Mouse (Mus musculus): ENCODE results near the gene Sgk2.
"Not testable (repeated sequence)": the region's sequence is repeated elsewhere in the genome, so short reads cannot be mapped to it uniquely, and the experiment has no call there.

Sgk2 gene

DNA sequence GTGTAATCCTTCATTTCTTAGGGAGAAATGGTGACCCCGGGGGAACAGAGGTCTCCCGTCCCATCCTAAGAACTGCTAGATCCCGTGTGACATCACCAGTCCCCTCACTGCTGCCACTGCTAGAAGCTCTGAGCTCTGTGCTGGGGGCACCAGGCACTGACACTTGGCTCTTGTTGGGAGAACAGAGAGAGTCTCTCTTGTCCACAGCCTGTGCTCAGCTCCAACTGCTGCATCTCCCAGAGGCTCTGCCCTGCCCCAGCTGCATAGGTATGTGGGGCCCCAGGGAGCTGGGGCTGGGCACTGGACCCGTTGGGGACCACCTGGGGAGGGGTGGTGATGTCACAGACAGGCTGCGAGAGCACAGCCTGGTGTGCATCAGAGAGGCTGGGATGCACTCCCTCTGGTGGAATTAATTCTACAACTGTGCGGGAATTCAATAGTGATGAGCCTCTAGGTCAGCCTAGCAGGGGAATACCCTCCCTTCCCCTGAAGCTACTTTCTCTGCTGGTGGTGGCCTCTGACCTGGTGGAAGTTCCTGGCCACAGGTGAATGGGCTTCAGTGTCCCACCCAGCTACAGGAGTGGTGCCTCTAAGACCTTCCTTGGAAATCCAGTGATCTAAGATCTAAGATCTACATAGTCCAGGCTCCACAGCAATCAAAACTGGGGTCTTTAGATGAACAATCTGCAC lies 4.4 kb downstream of the Sgk2 start:
- DNase-seq (ENCODE audit: low spot score) = no peak

DNA sequence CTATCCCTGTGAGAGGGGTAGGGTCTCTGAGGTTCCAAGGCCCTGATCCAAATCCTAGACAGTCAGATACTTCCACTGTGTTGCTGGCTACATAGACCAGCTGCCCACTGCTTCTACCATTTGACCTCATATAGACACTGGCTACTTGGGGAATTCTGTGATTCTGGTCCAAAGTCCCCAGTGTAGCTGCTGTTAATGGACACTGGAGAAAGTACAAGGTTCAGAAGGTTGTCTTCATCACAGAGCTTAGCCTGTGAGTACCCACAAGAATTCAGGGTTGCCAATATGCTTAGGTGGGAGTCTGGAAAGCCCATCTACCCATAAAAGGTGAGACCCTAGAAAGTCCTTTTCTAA lies 4.9 kb downstream of the Sgk2 start:
- DNase-seq (ENCODE audit: low spot score) = no peak

DNA sequence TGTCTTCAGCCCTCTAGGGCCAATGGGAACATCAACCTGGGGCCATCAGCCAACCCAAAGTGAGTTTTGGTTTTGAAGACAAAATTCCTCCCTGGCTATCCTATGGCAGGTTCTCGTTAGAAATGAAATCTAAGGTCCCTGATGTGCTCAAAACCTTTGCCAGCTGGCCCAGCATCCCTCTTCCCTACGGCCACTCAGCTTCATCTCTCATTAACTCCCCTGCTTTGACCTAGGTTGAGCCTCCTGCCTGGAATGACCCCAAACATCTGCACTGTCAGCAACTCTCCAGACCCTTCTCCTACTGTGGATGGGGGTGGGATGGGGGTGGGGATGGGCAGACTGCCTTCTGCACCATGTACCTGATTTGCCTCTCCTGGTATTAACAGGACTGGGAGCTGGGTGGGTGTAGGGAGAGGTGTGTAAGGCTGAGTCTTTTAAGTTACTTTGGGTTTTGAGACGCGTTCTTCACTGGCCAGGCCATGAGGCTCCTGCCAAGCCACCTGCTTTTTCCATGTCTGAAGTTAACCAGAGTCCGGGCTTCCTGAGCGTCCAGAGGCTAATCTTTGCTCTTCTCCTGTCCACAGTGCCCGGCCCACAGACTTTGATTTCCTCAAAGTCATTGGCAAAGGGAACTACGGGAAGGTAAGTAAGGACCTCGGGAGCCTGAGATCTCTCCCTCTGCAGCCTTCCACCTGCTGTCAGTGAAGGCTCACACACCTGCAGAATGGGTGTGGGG lies 6.9 kb downstream of the Sgk2 start:
- no peak for DNase-seq (ENCODE audit: low spot score)

DNA sequence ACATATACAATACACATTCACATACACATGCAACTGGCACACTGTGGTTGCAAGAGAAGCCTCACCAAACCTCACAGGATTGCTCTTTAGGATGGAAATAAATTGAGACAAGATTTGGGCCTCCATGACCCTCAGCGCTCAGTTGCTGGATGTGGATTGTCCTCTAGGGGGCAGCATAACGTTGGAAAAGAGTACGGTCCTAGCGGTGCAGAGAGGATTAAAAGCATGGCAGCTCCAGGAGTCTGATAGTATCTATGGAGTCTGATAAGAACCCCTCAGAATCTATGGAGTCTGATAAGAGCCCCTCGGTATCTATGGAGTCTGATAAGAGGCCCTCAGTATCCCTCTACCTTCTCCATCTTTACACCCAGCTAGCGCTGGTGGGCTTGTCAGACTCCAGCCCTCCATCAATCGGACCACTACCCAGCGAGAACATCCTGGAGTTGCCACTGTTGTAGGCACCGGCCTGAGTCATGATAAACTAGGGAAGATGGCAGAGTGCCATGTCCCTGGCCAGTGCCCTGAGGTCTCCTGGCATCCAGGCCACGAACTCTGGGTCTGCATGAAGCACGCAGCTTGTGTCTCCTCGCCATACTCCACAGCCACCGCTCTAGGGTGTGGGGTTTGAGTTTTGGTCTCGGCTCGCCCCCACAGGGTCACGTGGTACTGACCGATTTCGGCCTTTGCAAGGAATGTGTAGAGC lies 11.5 kb downstream of the Sgk2 start:
- peak; percentile 91 for DNase-seq (ENCODE audit: low spot score)

DNA sequence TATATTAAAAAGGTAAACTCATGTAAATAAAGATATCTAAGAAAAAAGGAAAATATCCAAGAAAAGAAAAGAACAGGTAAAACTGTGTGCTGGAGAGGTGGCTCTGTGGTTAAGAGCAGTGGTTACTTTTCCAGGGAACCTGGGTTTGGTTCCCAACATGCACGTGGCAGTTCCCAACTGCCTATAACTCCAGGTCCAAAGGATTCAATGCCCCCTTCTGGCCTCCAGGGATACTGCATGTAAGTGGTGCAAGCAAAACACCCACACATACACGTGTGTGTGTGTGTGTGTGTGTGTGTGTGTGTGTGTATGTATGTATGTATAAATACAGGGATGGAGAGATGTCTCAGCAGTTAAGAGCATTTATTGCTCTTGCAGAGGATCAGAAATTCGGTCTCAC lies 12.6 kb downstream of the Sgk2 start:
- peak; percentile 64 for DNase-seq (ENCODE audit: low spot score)

DNA sequence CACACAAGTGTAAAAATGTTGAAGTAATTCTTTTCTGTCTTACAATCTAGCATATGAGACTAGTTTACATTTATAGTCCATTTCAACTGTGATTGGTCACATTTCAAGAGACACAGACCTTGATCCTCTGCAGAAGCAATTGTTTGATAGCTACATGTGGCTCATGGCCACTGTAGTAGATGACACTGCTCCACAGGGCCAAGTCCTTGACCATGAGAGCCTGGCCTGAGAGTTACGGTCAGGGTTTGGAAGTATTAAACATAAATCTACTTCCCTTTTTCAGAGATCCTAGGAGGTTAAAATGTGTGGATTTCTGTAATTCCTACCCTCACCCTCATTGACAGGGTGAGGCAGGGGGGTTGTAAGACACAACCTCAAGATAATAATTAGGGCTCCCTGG lies 13.9 kb downstream of the Sgk2 start:
- no peak for DNase-seq (ENCODE audit: low spot score)

DNA sequence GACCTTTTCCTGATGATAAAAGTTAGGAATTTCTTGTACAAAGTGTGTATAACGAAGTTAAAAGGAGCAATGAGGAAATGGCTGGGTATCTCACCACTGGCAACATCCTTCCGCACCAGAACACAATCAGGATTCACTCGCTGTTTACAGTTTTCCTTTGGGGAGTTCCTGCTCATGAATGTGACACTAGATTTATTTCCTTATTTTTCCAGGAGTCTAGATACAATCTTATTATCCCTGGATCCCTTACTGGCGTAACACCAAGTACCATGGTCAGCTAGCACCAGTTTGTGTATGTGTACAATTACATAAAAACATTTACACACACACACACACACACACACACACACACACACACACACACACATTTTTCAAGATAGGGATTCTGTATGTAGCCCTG lies 20.2 kb downstream of the Sgk2 start:
- DNase-seq (ENCODE audit: low spot score) = no peak

DNA sequence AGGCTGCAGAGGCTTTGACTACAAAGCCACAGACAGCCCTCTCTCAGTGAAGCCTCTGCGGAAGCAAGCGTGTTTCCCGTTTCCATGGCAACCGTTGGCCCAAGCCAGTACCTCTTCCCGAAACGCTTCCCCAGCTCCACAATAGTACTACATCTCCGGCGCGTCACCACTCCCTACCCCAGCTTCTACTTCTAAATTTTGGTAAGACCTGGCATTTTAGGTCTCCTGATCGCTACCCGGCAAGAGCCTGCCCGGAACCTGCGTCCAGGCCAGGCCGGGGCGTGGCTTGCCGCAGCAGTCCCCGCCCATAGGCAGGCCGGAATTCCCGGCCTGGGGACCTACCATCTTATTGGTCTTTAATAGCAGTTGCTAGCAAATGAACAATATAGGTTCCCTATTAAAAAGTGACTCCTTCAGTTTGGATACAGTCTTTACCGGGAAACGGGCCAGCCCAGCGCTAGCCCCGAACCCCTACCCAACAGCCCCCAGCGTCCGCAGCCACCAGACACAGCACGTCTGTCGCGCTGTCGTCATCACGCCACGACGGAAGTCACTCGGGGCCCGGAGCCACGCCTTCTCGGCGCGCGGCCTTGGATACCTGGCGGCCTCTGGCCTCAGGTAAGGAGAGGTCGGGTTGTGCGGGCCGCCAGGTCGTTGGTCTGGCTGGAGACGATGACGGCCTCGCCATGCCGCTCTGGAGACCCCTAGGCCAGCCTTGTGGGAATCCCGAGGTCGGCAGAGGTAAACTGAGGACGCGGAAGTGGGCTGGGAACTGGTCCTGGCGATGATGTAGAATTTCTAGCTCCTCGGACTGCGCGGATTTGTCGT lies 30.0 kb downstream of the Sgk2 start, which contains the start of gene Ift52:
Gene Ift52 (plus strand): TSS at position 439 of the 828 bp plus-strand sequence.
- DNase-seq (ENCODE audit: low spot score) = peak; percentile 88

DNA sequence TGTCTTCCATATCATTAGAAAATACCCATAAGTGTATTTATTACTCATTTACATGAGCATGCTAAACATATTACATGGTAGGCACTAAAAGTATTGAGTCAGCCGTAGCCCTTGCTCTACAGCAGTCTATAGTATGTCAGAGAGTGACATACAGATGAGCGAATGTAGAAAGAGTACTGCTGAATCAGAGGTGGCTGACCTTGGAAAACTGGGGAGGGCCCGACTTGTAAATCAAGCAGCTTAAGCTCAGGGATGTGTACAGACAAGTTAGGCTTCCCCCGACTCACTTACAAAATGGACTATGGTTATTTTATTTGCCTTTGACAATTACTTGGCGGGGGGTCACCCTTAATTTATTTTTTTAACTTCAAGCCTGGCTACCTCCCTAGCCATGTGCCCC lies 44.2 kb downstream of the Sgk2 start:
- DNase-seq (ENCODE audit: low spot score) = no peak

DNA sequence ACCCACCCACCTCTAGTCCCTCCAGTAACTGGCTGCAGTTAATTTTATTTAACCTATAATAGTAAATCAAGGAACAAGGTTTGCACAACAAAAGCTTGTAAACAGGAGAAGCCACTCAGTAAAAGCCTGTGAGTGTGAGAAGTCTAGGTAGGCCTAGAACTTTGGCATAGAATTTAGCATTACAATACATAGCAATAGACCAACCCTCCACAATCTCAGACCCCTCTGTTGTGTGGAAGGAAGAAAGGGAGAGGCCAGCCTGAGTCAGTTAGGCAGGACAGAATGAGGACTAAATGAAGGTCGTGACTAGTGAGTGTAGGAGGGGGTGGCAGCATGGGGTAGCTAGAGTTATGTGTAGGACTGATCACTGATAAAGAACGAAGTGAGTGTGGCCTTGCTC lies 44.6 kb downstream of the Sgk2 start:
- DNase-seq (ENCODE audit: low spot score) = no peak

DNA sequence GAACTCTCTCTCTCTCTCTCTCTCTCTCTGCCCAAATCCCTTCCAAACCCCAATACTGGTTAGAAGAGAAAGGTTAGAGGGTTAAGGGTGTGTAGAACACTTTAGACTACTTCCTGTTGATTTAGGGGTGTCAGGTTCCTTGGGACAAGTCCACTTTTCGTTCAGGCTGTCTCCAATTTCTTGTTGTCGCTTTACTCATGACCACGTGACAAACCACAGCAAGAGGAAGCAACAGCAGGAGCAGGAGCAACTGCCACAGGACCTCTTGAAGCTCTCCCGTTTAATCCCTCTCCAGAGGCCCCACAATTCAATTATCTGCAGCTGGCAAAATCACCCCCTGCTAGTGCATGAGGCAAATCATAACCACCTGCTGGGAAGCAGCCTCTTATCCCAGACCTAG lies 45.5 kb downstream of the Sgk2 start:
- DNase-seq (ENCODE audit: low spot score) = no peak

DNA sequence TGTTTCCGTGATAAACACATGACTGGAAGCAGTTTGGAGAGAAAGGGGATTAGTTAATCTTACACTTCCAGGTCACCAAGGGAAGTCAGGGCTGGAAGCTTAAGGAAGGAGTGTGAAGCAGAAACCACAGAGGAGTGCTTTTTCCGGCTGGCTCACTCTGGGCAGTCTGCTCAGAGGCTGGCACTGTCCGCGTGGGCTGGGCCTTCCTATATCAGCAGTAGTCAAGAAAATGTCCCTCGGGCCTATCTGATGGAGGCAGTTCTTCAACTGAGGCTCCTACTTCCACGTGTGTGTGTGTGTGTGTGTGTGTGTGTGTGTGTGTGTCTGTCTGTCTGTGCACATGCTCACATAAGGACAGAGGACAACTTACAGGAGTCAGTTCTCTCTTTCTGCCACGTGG lies 52.8 kb downstream of the Sgk2 start:
- no peak for DNase-seq (ENCODE audit: low spot score)

DNA sequence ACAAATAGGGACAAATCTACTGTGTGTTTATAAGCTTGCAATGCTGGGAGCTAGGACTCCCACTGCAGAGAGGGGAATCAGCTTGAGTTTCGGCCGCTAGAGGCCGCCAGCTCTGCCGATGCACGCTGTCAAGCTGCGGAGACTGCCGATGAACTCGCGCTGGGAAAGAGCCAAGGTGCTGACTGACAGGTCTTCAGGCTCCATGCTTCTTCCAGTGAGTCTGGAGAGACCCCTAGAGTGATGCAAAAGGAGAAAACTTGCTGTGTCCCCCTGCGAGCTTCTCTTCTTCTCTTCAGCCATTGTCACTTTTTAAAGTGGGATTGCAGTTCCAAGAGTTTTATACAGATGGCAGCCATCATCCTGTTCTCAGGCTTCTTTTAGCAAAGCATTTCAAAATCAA lies 61.0 kb downstream of the Sgk2 start:
- peak; percentile 86 for DNase-seq (ENCODE audit: low spot score)

DNA sequence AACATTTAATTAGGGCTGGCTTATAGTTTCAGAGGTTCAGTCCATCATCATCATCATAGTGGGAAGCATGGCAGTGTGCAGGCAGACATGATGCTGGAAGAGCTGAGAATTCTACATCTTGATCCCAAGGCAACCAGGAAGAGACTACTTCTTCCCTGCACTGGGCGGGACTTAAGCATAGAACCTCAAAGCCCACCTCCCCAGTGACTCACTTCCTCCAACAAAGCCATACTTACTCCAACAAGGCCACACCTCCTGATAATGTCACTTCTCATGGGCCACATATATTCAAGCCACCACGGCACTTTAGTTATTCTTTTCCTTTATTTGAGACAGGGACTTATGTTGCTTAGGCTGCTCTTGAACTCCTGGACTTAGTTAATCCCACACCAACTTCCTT lies 62.0 kb downstream of the Sgk2 start:
- DNase-seq (ENCODE audit: low spot score) = no peak

DNA sequence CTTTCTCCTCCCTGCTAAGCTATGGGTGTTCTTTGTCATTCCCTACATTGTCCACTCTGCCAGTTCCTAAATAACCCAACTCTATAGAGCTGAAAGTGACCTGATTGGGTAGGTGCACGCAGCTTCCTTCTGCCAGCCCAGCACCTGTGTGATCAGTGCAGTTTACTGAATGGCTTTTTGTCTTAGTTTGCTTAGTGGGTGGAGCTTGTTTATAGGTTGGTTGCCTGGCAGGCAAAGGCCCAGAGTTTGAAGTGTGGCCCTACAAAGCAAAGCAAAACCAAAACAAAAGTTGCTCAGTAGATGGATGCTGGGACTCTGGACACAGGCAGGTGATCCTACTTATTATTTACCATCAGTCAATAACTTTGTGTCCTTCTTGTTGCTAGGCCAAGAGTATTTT lies 64.6 kb downstream of the Sgk2 start:
- no peak for DNase-seq (ENCODE audit: low spot score)

DNA sequence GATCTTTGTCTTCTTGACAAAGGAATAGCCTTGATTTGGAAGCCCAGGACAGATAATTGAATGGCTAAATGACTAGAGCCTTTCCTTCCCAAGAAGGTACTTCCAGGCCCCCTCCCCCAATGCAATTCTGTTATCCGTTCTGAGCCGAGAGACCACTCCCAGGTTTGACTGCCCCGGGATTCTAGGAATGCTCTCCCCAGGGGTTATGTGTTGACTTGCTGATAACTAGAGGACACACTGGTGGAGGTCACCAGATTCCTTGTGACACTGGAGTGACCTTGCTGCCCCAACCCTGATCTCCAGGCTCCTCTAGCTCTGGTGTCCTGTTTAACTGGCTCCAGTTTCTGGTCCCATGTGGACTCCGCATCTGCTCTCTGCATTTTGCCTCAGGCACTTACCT lies 65.0 kb downstream of the Sgk2 start:
- no peak for DNase-seq (ENCODE audit: low spot score)

DNA sequence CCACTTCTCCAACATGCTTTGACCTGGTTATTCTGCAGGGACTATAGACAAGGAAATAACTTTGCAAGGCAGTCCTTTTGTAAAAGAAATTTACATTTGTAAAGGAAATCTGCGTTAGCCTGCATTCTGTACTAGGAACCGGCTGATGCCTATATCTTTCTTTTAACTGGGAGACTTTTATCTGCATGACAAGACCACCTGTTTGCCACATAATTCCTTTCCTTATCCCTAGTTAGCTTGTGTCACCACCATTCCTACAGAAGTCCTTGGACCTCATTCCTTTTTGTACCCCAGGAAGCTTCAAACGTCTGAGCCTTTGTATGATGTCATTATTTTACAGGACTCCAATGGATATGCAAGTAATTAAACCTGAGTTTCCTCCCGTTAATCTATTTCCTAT lies 65.7 kb downstream of the Sgk2 start:
- DNase-seq (ENCODE audit: low spot score) = no peak

DNA sequence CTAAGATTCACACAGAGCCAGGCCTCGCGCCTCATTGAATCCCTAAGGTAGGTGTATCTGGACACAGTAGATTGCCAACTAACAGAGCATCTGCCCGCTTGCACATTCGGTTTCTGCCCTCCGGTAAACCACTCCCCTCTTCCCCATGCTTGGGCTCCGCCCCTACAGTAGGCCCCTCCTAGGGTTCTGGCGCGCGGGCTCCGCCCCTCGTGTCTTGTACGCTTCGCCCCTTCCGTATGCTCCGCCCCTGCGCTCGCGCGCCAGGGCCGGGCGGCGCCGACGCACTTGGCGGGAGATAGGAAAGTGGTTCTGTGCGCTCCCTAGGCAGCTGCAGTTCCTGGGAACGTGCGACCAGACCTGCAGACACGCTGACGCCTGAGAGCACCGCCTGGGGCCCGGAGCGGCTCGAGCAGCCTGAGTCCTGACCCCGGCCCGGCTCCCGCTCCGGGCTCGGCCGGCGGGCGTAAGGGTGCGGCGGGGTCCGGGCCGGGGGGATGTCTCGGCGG lies 67.3 kb downstream of the Sgk2 start, which contains the start of gene Mybl2:
Gene Mybl2 (plus strand): TSS at position 353 of the 506 bp plus-strand sequence.
- DNase-seq (ENCODE audit: low spot score) = peak; percentile 97

DNA sequence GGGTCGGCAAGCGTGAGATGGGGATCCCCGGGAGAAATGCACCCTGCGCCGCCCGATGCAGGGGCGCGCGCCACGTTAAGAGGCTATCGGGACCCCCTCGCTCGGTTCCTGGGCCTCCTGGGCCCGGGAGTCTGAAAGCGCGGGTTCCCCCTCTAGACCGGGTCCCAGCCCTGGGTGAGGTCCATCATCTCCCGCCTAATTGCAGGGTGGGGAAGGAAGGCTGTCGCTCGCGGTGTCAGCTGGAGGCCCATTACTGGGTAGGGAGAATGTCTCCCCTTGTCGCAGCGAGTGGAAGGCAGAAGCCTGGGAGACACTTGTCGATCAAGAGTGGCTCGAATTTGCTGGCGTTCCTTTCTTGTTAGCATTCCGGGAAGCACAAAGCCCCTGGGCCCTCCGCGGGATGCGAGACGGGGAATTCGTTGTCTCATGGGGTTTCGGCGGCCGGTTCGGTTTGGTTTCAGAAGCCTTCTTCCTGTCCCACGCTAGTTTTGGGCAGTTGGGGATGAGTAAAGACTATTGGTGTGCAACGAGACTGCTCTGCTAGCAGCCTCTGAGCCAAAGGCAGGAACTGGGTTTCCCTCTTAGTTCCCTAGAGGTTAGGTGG lies 67.9 kb downstream of the Sgk2 start:
- DNase-seq (ENCODE audit: low spot score) = peak; percentile 37

DNA sequence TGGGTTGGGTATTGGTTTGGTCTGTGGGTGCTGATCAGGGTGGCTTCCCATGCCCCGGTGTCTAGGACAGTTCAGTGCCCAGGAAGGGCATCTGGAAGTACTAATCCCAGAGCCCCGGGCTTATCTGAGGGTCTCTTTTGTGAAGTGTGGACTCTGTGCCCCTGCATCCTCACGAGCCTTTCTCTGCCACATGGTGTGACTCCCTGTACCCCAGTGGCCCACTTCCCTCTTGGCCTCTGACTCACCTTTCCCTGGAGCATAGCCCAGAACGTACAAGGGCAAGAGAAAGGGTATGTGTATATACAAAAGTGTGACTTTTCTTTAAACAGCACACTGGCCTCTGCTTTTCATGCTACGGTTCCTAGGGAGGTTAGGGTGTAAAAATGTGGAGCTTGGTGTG lies 68.6 kb downstream of the Sgk2 start:
- DNase-seq (ENCODE audit: low spot score) = peak; percentile 9

DNA sequence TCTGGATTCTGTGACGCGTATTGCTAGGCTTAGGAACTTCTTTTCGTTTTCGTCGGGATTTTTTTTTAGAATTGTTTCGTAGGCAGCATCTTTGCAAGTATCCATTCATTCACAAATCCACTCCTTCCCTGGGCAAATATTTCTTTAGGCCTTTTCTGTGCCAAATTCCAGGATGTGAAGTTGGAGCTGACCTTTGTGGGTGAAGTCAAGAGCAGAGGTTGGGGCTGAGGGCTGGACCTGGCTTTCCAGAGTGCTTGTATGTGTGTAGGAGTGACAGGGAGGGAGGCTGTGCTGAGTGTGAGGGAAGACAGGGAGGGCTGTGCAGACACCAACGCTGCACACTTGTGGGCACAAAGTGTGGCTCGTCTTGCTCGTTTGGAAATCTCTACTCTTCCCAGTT lies 69.5 kb downstream of the Sgk2 start:
- DNase-seq (ENCODE audit: low spot score) = no peak

DNA sequence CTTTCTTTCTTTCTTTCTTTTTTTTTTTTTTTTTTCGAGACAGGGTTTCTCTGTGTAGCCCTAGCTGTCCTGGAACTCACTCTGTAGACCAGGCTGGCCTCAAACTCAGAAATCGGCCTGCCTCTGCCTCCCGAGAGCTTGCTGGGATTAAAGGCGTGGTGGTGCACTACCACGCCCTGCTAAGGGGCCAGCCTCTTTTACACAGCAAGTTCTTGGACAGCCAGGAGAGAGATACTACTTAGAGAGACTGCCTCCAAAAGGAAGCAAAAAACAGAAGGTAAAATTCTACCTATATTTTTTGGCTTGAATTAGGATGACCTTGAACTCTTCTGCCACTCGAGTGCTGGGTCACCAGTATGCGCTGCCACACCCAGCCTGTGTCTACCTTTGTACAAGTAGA lies 71.9 kb downstream of the Sgk2 start:
- not testable (repeated sequence) for DNase-seq (ENCODE audit: low spot score)
